Mouse (Mus musculus) embryonic fibroblast, embryonic 13.5 days (primary cell): Measurements from ENCODE around the gene Vav2.

Experiments
- CTCF ChIP-seq: IDR thresholded peaks from 2 replicates; pipeline ENCODE4 v1.5.1; 2011; ENCODE audit warnings: mild to moderate bottlenecking, control low read depth, low read length, moderate library complexity, borderline replicate concordance; ENCODE audit not compliant: insufficient read depth
- POLR2A ChIP-seq: IDR thresholded peaks from 2 replicates; pipeline ENCODE4 v1.6.1; 2011; ENCODE audit warnings: low read depth, mild to moderate bottlenecking, control low read depth, low read length, moderate library complexity

GRCm38 (mm10) chr2:27262984-27263383 lies 163.8 kb downstream of the Vav2 start:
- no peak for TF ChIP-seq CTCF
- TF ChIP-seq POLR2A: no peak
